Mouse (Mus musculus): ENCODE results near the gene Fmnl2. TPM values are rescaled to one million over a fixed set of nuclear protein-coding genes. Genes with fewer than 3 reads are reported as not detected.

Fmnl2 gene
- total RNA-seq, 2 experiments from 2014 or later = 42.8 to 43.4 TPM

- intact Hi-C loops (cut with DNase I) = loop anchor here (10.0 kb wide), 1 partner anchor 204 kb away; no protein-coding TSS in a partner anchor
- DNase-seq (ENCODE audit: low spot score in 2 of 2) = no peak
These were observed 111.2 kb downstream of the Fmnl2 start for GRCm38 (mm10) chr2:52968884-52969283.

GRCm38 (mm10) chr2:52974056-52974455, 116.4 kb downstream of the Fmnl2 start:
- intact Hi-C loops (cut with DNase I) = no loop called here
- DNase-seq (ENCODE audit: low spot score in 2 of 2) = no peak

GRCm38 (mm10) chr2:52974776-52975175, 117.1 kb downstream of the Fmnl2 start:
- intact Hi-C loops (cut with DNase I) = no loop called here
- no peak for DNase-seq (ENCODE audit: low spot score in 2 of 2)

GRCm38 (mm10) chr2:52977921-52978675, 120.4 kb downstream of the Fmnl2 start:
- intact Hi-C loops (cut with DNase I) = no loop called here
- DNase-seq (ENCODE audit: low spot score in 2 of 2) = no peak

GRCm38 (mm10) chr2:52978796-52979195, 121.1 kb downstream of the Fmnl2 start:
- intact Hi-C loops (cut with DNase I) = no loop called here
- no peak for DNase-seq (ENCODE audit: low spot score in 2 of 2)

GRCm38 (mm10) chr2:52979280-52979763, 121.7 kb downstream of the Fmnl2 start:
- intact Hi-C loops (cut with DNase I) = no loop called here
- no peak for DNase-seq (ENCODE audit: low spot score in 2 of 2)

GRCm38 (mm10) chr2:52981126-52981525, 123.5 kb downstream of the Fmnl2 start:
- DNase-seq (ENCODE audit: low spot score in 2 of 2) = no peak
- intact Hi-C loops (cut with DNase I) = loop anchor here (10.0 kb wide), 1 partner anchor 126 kb away; the partner anchor contains the start of gene Fmnl2

- no peak for DNase-seq (ENCODE audit: low spot score in 2 of 2)
- intact Hi-C loops (cut with DNase I) = loop anchor here (10.0 kb wide), 1 partner anchor 127 kb away; the partner anchor contains the start of gene Fmnl2
These were observed 123.9 kb downstream of the Fmnl2 start for GRCm38 (mm10) chr2:52981595-52981994.

GRCm38 (mm10) chr2:52982502-52982901, 124.8 kb downstream of the Fmnl2 start:
- DNase-seq (ENCODE audit: low spot score in 2 of 2) = no peak
- intact Hi-C loops (cut with DNase I) = loop anchor here (10.0 kb wide), 1 partner anchor 128 kb away; the partner anchor contains the start of gene Fmnl2

- no peak for DNase-seq (ENCODE audit: low spot score in 2 of 2)
- intact Hi-C loops (cut with DNase I) = loop anchor here (10.0 kb wide), 1 partner anchor 130 kb away; the partner anchor contains the start of gene Fmnl2
These were observed 126.9 kb downstream of the Fmnl2 start for GRCm38 (mm10) chr2:52984556-52984955.

GRCm38 (mm10) chr2:52985167-52985566, 127.5 kb downstream of the Fmnl2 start:
- DNase-seq (ENCODE audit: low spot score in 2 of 2) = no peak

GRCm38 (mm10) chr2:52986354-52986753, 128.7 kb downstream of the Fmnl2 start:
- intact Hi-C loops (cut with DNase I) = loop anchor here (10.0 kb wide), 1 partner anchor 132 kb away; the partner anchor contains the start of gene Fmnl2
- DNase-seq (ENCODE audit: low spot score in 2 of 2) = no peak

More at GRCm38 (mm10) chr2:52985167-52985566, 127.5 kb downstream of the Fmnl2 start:
- intact Hi-C loops (cut with DNase I) = loop anchor here (10.0 kb wide), 1 partner anchor 130 kb away; the partner anchor contains the start of gene Fmnl2

GRCm38 (mm10) chr2:52987035-52987434, 129.4 kb downstream of the Fmnl2 start:
- DNase-seq (ENCODE audit: low spot score in 2 of 2) = no peak
- intact Hi-C loops (cut with DNase I) = loop anchor here (10.0 kb wide), 1 partner anchor 132 kb away; the partner anchor contains the start of gene Fmnl2

- no peak for DNase-seq (ENCODE audit: low spot score in 2 of 2)
- intact Hi-C loops (cut with DNase I) = loop anchor here (10.0 kb wide), 1 partner anchor 133 kb away; the partner anchor contains the start of gene Fmnl2
These were observed 130.1 kb downstream of the Fmnl2 start for GRCm38 (mm10) chr2:52987637-52988295.

- intact Hi-C loops (cut with DNase I) = loop anchor here (10.0 kb wide), 1 partner anchor 135 kb away; the partner anchor contains the start of gene Fmnl2
- DNase-seq (ENCODE audit: low spot score in 2 of 2) = no peak
These were observed 131.7 kb downstream of the Fmnl2 start for GRCm38 (mm10) chr2:52989316-52989715.

GRCm38 (mm10) chr2:52990874-52991687, 133.4 kb downstream of the Fmnl2 start:
- no peak for DNase-seq (ENCODE audit: low spot score in 2 of 2)
- intact Hi-C loops (cut with DNase I) = no loop called here

GRCm38 (mm10) chr2:52991688-52992194, 134.1 kb downstream of the Fmnl2 start:
- DNase-seq (ENCODE audit: low spot score in 2 of 2) = no peak
- intact Hi-C loops (cut with DNase I) = no loop called here

- DNase-seq (ENCODE audit: low spot score in 2 of 2) = no peak
- intact Hi-C loops (cut with DNase I) = no loop called here
These were observed 135.6 kb downstream of the Fmnl2 start for GRCm38 (mm10) chr2:52993241-52993640.

- intact Hi-C loops (cut with DNase I) = no loop called here
- DNase-seq (ENCODE audit: low spot score in 2 of 2) = no peak
These were observed 136.9 kb downstream of the Fmnl2 start for GRCm38 (mm10) chr2:52994526-52994925.
